Mouse (Mus musculus): ENCODE results near the gene Cyp2w1. TPM values are rescaled to one million over a fixed set of nuclear protein-coding genes. Genes with fewer than 3 reads are reported as not detected.

Gene Cyp2w1
- polyA plus RNA-seq, 1 experiment from 2014 or later, result not detected

MicroRNAs encoded within 50 kb of the gene (microRNA counts, 519-probe panel; counts per million panel counts)
- not detected for microRNA mmu-miR-339-3p
- microRNA mmu-miR-339-5p, result not detected

Small RNAs within 50 kb of the gene (microRNA-seq; reads per million reads assigned to microRNA genes)
- 588 reads per million, percentile 75 among the genes with 10 or more reads in this experiment for gene Mir339

Other genes starting within 250 kb of the Cyp2w1 start
- gene Prkar1b, start 202.6 kb upstream of the Cyp2w1 start, polyA plus RNA-seq (2016; fragmentation: Nextera tagmentation; extraction: Ambion mirVana), result 10.4 and 11.5 TPM in 2 replicates
- gene Dnaaf5, start 202.4 kb upstream of the Cyp2w1 start, polyA plus RNA-seq (2016; fragmentation: Nextera tagmentation; extraction: Ambion mirVana), result 9.8 and 10.5 TPM in 2 replicates
- 41.8 and 42.4 TPM in 2 replicates for gene Sun1, start 152.0 kb upstream of the Cyp2w1 start, polyA plus RNA-seq (2016; fragmentation: Nextera tagmentation; extraction: Ambion mirVana)
- 151 and 158 TPM in 2 replicates for gene Get4, start 100.3 kb upstream of the Cyp2w1 start, polyA plus RNA-seq (2016; fragmentation: Nextera tagmentation; extraction: Ambion mirVana)
- 1.1 and 2.1 TPM in 2 replicates for gene Adap1, start 27.0 kb upstream of the Cyp2w1 start, polyA plus RNA-seq (2016; fragmentation: Nextera tagmentation; extraction: Ambion mirVana)
- 66.2 and 72.6 TPM in 2 replicates for gene Cox19, start 1.2 kb upstream of the Cyp2w1 start, polyA plus RNA-seq (2016; fragmentation: Nextera tagmentation; extraction: Ambion mirVana)
- gene Gpr146, start 25.1 kb downstream of the Cyp2w1 start, polyA plus RNA-seq (2016; fragmentation: Nextera tagmentation; extraction: Ambion mirVana), result 8.2 and 8.5 TPM in 2 replicates
- gene C130050O18Rik, start 52.7 kb downstream of the Cyp2w1 start, polyA plus RNA-seq (2016; fragmentation: Nextera tagmentation; extraction: Ambion mirVana), result 0.10 and 0.36 TPM in 2 replicates
- gene Gper1, start 70.5 kb downstream of the Cyp2w1 start, polyA plus RNA-seq (2016; fragmentation: Nextera tagmentation; extraction: Ambion mirVana), result 0.79 and 0.96 TPM in 2 replicates
- 21.3 and 21.6 TPM in 2 replicates for gene 3110082I17Rik, start 107.9 kb downstream of the Cyp2w1 start, polyA plus RNA-seq (2016; fragmentation: Nextera tagmentation; extraction: Ambion mirVana)
- gene Zfand2a, start 131.9 kb downstream of the Cyp2w1 start, polyA plus RNA-seq (2016; fragmentation: Nextera tagmentation; extraction: Ambion mirVana), result 11.2 and 12.7 TPM in 2 replicates
- 0.09 TPM in 1 of 2 replicates, not detected in the other for gene Uncx, start 190.9 kb downstream of the Cyp2w1 start, polyA plus RNA-seq (2016; fragmentation: Nextera tagmentation; extraction: Ambion mirVana)

All from heart, embryonic 12.5 days (tissue).